Mouse (Mus musculus) hindbrain, embryonic 11.5 days (tissue): ENCODE data around the gene Rab1b. TPM values are rescaled to one million over a fixed set of nuclear protein-coding genes. Genes with fewer than 3 reads are reported as not detected.

ENCODE experiments used
- ATAC-seq: fragments of 200-750 bp; cut with Nextera tagmentation; 2 replicates; pipeline ENCODE4 v1.8.0; 2017; ENCODE audit warnings: mild to moderate bottlenecking, moderate TSS enrichment, moderate library complexity; ENCODE audit not compliant: low FRiP score
- DNase-seq: peaks from one replicate; pipeline ENCODE4 v3.0.0-alpha.2; 2015; ENCODE audit warnings: low spot score
- H3K27ac ChIP-seq: fragments of 300-500 bp; sonication (generic); 2 replicates; pipeline ENCODE4 v1.5.1; 2014; ENCODE audit warnings: mild to moderate bottlenecking, low read depth, low read length
- H3K27me3 ChIP-seq: fragments of 300-500 bp; sonication (generic); 2 replicates; pipeline ENCODE4 v1.6.1; 2014; ENCODE audit warnings: mild to moderate bottlenecking, low read length, moderate library complexity, mixed read lengths; ENCODE audit not compliant: control insufficient read depth, insufficient read depth
- H3K36me3 ChIP-seq: fragments of 300-500 bp; sonication (generic); 2 replicates; pipeline ENCODE4 v1.6.1; 2014; ENCODE audit warnings: mild to moderate bottlenecking, low read length, moderate library complexity, mixed read lengths; ENCODE audit not compliant: control insufficient read depth, insufficient read depth
- H3K4me1 ChIP-seq: fragments of 300-500 bp; sonication (generic); replicated peaks from 2 replicates; pipeline ENCODE4 v1.6.1; 2014; ENCODE audit warnings: low read length, mixed read lengths; ENCODE audit not compliant: control insufficient read depth, insufficient read depth
- H3K4me2 ChIP-seq: fragments of 300-500 bp; sonication (generic); replicated peaks from 2 replicates; pipeline ENCODE4 v1.6.1; 2014; ENCODE audit warnings: mild to moderate bottlenecking, low read depth, low read length
- H3K4me3 ChIP-seq: fragments of 300-500 bp; sonication (generic); 2 replicates; pipeline ENCODE4 v1.5.1; 2014; ENCODE audit warnings: low read depth, low read length
- H3K9ac ChIP-seq: fragments of 300-500 bp; sonication (generic); 2 replicates; pipeline ENCODE4 v1.6.1; 2014; ENCODE audit warnings: low read depth, low read length
- H3K9me3 ChIP-seq: fragments of 300-500 bp; sonication (generic); 2 replicates; pipeline ENCODE4 v1.6.1; 2016; ENCODE audit warnings: low read length; ENCODE audit not compliant: control insufficient read depth
- WGBS: fragments of 180-500 bp; shearing (Covaris S2); extraction: QIAGEN DNeasy Blood & Tissue Kit; methylation state at CpG from one replicate; pipeline ENCODE4 v1.1.7; 2014; 5-methylcytosine and 5-hydroxymethylcytosine counted together
- polyA plus RNA-seq: library from polyadenylated mRNA; unstranded; fragments of >200 nt; fragmentation: Nextera tagmentation; extraction: Ambion mirVana; gene quantifications from 2 replicates; pipeline ENCODE4 v1.2.1, GENCODE M21; 2014

Gene Rab1b
- polyA plus RNA-seq, 1 experiment from 2014 or later = 217 TPM

DNA sequence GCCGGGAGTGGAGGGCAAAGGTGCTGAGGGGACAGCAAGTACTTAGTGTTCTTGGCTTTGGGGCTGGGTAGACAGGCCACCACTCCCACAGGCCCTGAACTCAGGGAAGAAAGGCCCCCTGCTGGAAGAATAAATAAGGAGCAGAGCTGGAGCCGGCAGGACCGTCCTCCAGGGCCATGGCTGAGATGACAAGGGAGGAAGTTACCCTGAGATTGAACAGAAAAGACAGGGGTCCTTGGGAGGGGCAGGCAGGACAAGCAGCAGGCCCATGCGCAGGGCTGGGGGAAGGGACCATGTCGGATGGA is 1.4 kb upstream of the Rab1b start:
- DNase-seq (peak; percentile 52), ATAC-seq (0 out of 2 replicates have a peak, but pooled peaks have one; percentile 8)
- H3K4me2 ChIP-seq = no peak overlapping the region
- WGBS = 28% methylated on average over 5 of the region's 5 CpGs
- no peak overlapping the region for H3K9ac ChIP-seq
- H3K27ac ChIP-seq = no peak overlapping the region
- no peaks in the 10 kb centered on the region for H3K9me3 ChIP-seq
- peaks cover 7% of the 10 kb centered on the region for H3K36me3 ChIP-seq
- no peaks in the 10 kb centered on the region for H3K27me3 ChIP-seq
- no peak overlapping the region for H3K4me3 ChIP-seq
- peaks cover 6% of the 10 kb centered on the region for H3K4me1 ChIP-seq

- Histone ChIP-seq H3K4me3 (no peak overlapping the region), H3K4me2 (no peak overlapping the region), H3K9ac (0 out of 2 replicates have a peak overlapping the region, but pooled peaks have one; percentile 11), H3K36me3 (peaks cover 7% of the 10 kb centered on the region), H3K27ac (no peak overlapping the region), H3K27me3 (no peaks in the 10 kb centered on the region), H3K9me3 (no peaks in the 10 kb centered on the region), H3K4me1 (peaks cover 6% of the 10 kb centered on the region)
- 73% methylated on average over 18 of the region's 18 CpGs for WGBS
- DNase-seq (no peak), ATAC-seq (peak; percentile 33)
Observed at GRCm38 (mm10) chr19:5107556-5108270, 841 bp upstream of the Rab1b start.

- Histone ChIP-seq H3K27ac (0 out of 2 replicates have a peak overlapping the region, but pooled peaks have one; percentile 90), H3K36me3 (peaks cover 7% of the 10 kb centered on the region), H3K9ac (peak overlapping the region; percentile 90), H3K27me3 (no peaks in the 10 kb centered on the region), H3K4me1 (peaks cover 6% of the 10 kb centered on the region), H3K4me3 (peak overlapping the region; percentile 68), H3K9me3 (no peaks in the 10 kb centered on the region), H3K4me2 (peak overlapping the region; percentile 55)
- WGBS = 20% methylated on average over 9 of the region's 9 CpGs
- no peak for DNase-seq
- ATAC-seq = no peak
Observed at GRCm38 (mm10) chr19:5106074-5106473, 798 bp downstream of the Rab1b start.

DNA sequence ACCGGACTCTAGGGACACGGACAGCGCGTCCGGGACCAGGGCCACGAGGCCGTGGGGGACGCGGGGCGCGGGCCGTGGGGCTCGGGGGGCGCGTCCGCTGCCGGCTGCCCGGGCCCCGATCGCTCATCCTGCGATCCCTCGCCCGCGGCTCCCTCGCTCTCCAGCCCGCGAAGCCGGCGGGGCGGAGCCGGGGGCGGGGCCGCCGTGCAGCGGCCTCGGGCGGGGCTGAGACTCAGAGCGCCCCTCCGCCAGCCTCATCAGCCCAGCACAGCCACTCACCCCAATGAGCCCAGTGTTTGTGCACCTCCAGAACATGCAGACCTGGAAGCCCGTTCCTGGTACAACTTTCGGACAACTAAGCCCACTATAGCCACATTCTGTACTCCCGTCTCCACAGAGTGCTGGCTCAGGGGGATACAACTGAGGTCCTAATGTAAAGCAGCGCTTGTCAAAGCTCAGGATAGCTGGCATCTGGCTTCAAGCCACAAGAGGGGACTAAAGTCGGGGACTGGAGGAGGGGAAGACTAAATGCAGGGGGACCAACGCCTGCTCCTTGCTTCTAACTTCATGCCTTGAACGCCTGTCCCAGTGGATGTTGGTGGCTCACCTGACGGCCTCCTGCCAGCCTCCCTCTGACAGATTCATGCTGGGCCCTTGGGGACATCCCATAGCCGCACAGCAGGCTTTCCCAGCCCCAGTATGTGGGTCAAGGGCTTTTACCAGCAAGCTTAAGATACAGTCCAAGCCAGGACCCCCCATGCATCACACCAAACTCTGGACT is 8.3 kb downstream of the Rab1b start, which contains the start of gene Cnih2:
TSS of gene Cnih2 (minus strand) at position 159 of the 781 bp plus-strand sequence.
- peak within 1 kb of the TSS; percentile 94 for H3K4me2 ChIP-seq
- peak within 1 kb of the TSS; percentile 69 for H3K4me3 ChIP-seq
- H3K27ac ChIP-seq = peak within 1 kb of the TSS; percentile 75
- peak; percentile 65 for ATAC-seq
- DNase-seq = peak; percentile 88
- no peaks in the 10 kb centered on the region for H3K27me3 ChIP-seq
- 3% methylated on average over 20 of the region's 48 CpGs for WGBS
- H3K9ac ChIP-seq = peak within 1 kb of the TSS; percentile 86
- H3K4me1 ChIP-seq = peaks cover 24% of the 10 kb centered on the region
- H3K9me3 ChIP-seq = no peaks in the 10 kb centered on the region
- H3K36me3 ChIP-seq = peaks cover 4% of the 10 kb centered on the region; the same call in 1 of the 2 replicates

- Histone ChIP-seq H3K27me3 (no peaks in the 10 kb centered on the region), H3K9ac (peak overlapping the region; percentile 86), H3K36me3 (peaks cover 4% of the 10 kb centered on the region; the same call in 1 of the 2 replicates), H3K4me1 (peaks cover 24% of the 10 kb centered on the region), H3K4me3 (peak overlapping the region; percentile 69), H3K4me2 (peak overlapping the region; percentile 94), H3K9me3 (no peaks in the 10 kb centered on the region), H3K27ac (peak overlapping the region; percentile 75)
- ATAC-seq = peak; percentile 33
- WGBS = 4% methylated on average over 24 of the region's 31 CpGs
- DNase-seq = peak; percentile 61
Observed at GRCm38 (mm10) chr19:5097521-5098362, 9.1 kb downstream of the Rab1b start.

GRCm38 (mm10) chr19:5095887-5096474 is 10.9 kb downstream of the Rab1b start:
- Histone ChIP-seq H3K36me3 (peaks cover 4% of the 10 kb centered on the region; the same call in 1 of the 2 replicates), H3K4me3 (peak overlapping the region; percentile 69), H3K27me3 (no peaks in the 10 kb centered on the region), H3K4me1 (peaks cover 24% of the 10 kb centered on the region), H3K4me2 (peak overlapping the region; percentile 94), H3K27ac (0 out of 2 replicates have a peak overlapping the region, but pooled peaks have one; percentile 75), H3K9me3 (no peaks in the 10 kb centered on the region), H3K9ac (peak overlapping the region; percentile 86)
- DNase-seq (peak; percentile 44), ATAC-seq (no peak)
- 7% methylated on average over 9 of the region's 9 CpGs for WGBS

DNA sequence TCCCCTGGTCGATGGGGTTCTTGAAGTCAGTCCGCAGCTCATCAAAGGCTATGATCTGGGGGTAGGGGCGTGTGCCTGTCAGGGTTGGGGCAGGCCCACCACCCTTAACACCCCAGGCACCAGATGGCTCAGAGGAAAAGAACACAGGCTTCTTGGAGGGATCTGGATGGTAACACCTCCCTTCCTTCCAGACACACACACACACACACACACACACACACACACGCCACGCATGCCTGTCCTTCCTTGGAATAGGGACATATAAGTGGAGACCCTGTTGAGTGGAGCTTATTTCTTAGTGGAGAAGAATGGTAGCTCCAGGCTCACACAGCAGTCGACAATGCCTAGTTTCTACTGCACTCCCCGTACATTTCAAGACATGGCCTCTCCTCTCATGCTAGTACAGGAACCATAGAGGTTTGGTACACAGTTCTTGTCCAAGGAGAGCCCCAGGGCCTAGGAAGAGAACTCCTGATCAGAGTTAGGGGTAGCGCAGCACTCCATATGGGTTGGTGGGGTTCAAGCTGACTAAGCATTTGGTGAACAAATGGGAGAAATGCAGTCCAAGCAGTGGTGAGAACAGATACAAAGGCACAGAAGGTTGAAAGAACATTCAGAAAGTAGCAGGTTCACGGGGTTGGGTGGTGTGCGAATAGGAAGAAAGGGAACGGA is 12.0 kb downstream of the Rab1b start:
- H3K4me2 ChIP-seq = peak overlapping the region; percentile 94
- H3K27me3 ChIP-seq = no peaks in the 10 kb centered on the region
- no peaks in the 10 kb centered on the region for H3K36me3 ChIP-seq
- H3K4me3 ChIP-seq = peak overlapping the region; percentile 20
- DNase-seq (no peak), ATAC-seq (no peak; the same call in 1 of the 2 replicates)
- H3K9ac ChIP-seq = peak overlapping the region; percentile 1; the same call in 1 of the 2 replicates
- H3K9me3 ChIP-seq = no peaks in the 10 kb centered on the region
- H3K27ac ChIP-seq = peak overlapping the region; percentile 70
- 38% methylated on average over 11 of the region's 11 CpGs for WGBS
- peaks cover 24% of the 10 kb centered on the region for H3K4me1 ChIP-seq
